Mouse (Mus musculus) layer of hippocampus, adult 2 months (tissue): Measurements from ENCODE around the gene Filip1l. TPM values are rescaled to one million over a fixed set of nuclear protein-coding genes. Genes with fewer than 3 reads are reported as not detected.

ENCODE experiments used
- DNase-seq, 2 experiments: peaks; one replicate each; pipeline ENCODE4 v3.0.0; 2022; ENCODE audit warnings: low spot score in 2 of 2
- H3K27ac ChIP-seq: fragments of 200-600 bp; 2 replicates; pipeline ENCODE4 v1.8.1; 2022
- H3K4me3 ChIP-seq: fragments of 200-600 bp; 2 replicates; pipeline ENCODE4 v1.8.1; 2022; ENCODE audit warnings: mild to moderate bottlenecking
- CTCF ChIP-seq: fragments of 200-600 bp; conservative IDR thresholded peaks from 2 replicates; pipeline ENCODE4 v1.8.1; 2022; ENCODE audit warnings: antibody characterized with exemption, mild to moderate bottlenecking, moderate library complexity
- total RNA-seq, 2 experiments: library from RNA; stranded (reverse); gene quantifications; 2 replicates each; pipeline ENCODE4 v1.2.3; 2021

Gene Filip1l
- total RNA-seq, 2 experiments from 2014 or later, result 3.2 to 4.0 TPM

DNA sequence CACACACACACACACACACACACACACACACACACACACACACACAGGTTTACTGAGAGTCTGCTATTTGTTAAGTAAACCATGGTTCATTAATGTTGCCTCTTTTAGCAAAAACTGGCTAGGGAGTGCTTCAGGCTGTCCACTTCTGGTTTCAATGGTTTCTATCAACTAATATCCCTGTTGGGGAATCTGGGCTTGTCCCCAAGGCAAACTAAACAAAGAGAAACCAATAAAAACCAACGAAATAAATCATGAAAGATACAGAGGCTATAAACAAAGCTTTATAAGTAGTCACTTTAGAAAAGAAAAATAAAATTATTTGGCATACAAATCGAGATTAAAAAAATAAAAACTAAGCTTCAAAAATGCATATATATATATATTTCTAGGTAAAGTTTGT is 39.6 kb downstream of the Filip1l start:
- DNase-seq, result no peak
- no peak overlapping the region for H3K27ac ChIP-seq
- no peak for TF ChIP-seq CTCF
- H3K4me3 ChIP-seq, result no peak overlapping the region

DNA sequence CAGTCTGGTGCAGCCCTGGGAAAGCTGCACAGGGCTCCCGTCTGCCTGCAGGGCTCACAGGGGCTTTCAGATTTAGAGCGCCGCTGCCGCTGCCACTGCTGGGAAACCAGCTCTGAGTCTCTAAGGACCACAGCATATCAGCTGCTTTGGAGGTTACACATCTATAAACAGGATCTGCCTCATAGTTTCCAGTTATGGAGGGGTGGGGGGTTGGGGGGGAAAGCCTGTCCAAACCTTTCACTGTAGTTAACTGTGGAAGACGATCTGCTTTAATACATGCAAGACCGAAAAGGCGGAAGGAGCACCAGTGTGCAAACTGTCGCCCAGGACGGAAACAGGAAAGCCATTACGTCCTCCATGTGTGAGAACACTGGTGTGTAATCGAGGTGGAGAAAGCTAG is 40.3 kb downstream of the Filip1l start:
- Histone ChIP-seq H3K4me3 (peak overlapping the region; percentile 28), H3K27ac (peak overlapping the region; percentile 4; the same call in 1 of the 2 replicates)
- TF ChIP-seq CTCF, result no peak
- no peak for DNase-seq

DNA sequence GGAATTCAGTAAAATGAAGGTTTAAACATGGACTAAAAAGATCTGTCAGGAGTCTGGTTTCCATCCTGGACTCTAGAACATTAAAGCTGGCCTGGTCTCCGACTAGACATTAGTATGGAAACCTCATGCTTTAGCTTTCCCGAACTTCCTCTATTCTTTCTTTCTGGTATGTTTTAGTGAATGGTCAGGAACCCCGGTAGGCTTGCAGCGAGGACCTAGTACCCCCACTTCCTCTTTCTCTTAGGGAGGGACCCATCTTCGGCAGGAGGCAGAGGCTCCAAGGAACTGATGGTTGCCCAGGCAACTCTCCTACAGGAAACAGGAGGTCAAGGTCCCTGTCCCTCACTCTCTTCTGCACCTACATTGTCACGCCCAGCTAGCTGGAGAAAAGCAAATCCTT is 43.4 kb downstream of the Filip1l start:
- no peak for TF ChIP-seq CTCF
- no peak for DNase-seq
- Histone ChIP-seq H3K27ac (no peak overlapping the region), H3K4me3 (no peak overlapping the region)

DNA sequence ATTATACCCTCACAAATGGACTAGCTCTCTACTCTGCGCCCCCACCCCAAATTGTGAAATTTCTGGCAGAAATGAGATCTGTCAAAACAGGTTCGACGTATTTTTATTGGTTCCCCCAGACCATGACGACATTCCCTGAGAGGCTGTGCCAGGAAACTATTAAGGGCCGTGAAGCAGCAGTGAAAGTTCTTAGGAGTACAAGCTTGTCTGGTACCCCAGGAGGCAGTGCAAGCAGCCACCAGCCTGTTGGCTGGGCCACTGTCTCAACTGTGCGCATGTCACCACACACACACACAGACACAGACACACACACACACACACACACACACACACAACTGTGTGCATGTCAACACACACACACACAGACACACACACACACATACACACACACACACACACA is 45.0 kb downstream of the Filip1l start:
- no peak for TF ChIP-seq CTCF
- no peak overlapping the region for H3K4me3 ChIP-seq
- H3K27ac ChIP-seq, result no peak overlapping the region
- DNase-seq, result no peak

DNA sequence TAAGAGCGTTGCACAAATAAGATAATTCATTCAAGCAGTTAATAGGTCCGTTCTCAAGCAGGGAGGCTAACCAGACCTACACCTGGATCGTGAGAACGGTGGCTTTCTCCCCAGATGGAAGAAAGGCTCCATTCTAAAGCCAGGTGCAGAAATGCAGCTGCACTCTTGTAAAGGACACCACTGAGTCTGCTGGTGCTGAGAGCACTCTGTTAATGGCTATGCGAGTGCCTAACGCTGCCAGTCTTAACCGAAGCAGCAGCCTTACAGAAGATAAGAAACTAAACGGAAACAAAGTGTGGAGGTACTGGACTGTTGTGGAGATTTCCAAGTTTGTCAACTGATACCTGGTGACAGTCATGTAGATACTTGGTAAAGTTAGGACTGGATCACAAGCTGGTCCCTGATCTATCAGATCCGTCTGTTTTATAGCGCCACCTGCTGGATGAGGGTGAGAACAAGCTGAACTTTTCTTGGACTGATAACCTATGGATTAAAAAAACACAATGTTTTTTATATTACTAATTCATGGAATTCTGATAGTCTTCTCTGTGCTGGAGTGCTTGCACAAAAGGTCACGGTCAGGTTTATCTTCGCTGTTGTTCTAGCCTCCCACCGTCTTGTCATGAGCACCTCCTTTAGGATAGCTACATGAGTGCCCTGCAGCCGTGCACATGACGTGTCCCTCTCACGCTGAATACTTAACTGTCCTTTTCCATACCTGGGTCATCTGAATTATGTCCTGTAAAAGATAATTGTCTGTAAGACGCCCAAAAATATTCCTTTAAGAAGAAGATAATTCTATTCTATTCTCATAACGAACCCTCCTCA is 45.7 kb downstream of the Filip1l start:
- TF ChIP-seq CTCF, result peak; percentile 91
- H3K27ac ChIP-seq, result no peak overlapping the region
- no peak overlapping the region for H3K4me3 ChIP-seq
- peak; percentile 56 to 82 for DNase-seq

DNA sequence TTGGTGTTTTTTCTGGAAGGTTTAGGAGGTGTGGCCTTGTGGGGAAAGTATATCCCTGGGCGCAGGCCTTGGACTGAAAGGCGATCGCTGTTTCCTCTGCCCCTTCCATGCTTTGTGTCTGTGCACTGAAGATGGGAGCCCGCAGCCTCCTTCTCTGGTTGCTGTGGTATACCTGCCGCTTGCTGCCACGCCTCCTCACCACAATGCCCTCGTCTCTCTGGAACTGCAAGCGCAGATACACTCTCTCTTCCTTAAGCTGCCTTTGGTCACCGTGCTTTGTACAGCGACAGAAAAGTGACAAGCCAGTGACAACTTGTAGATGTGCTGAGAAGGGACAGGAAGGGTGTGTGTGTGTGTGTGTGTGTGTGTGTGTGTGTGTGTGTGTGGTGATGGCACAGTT is 46.7 kb downstream of the Filip1l start:
- DNase-seq, result no peak
- TF ChIP-seq CTCF, result no peak
- Histone ChIP-seq H3K27ac (no peak overlapping the region), H3K4me3 (no peak overlapping the region)

DNA sequence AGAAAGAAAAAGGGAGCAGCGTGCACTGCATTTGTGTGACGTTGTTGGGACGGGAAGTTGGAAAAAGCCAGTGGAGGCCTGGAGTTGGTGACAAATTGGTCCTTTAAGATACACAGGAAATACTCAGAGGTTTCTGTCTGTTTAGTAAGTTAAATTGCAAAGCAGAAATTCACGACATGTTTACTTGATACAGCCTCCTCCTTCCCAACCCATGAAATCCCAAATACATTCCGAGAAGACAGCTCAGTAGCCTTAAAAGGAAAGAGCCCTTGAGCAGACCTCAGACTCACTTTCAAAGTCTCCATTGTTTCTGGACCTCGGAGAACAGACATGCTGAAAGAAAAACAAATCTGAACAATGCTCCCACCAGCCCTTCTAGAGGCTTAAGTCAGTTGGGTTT is 48.8 kb downstream of the Filip1l start:
- DNase-seq, result no peak
- TF ChIP-seq CTCF, result no peak
- H3K27ac ChIP-seq, result no peak overlapping the region
- H3K4me3 ChIP-seq, result no peak overlapping the region

DNA sequence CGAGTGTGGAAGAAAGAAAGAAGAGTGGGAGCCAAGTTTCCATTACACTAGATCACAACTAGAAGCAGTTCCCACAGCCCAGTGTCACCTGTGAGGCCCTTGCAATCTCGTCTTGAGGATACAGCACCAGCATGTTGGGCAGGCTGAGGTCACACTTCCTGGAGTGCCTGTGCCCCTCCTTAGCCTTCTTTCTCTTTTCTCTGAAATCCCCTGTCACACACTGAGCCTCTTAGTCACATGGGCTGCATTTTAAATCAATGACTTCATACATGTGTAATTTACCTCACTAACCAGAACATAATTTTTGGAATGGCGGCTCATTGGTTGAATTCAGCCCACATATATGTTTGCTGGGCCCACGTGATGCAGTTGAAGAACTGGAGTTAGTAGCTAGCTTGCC is 50.0 kb downstream of the Filip1l start:
- TF ChIP-seq CTCF, result no peak
- no peak overlapping the region for H3K4me3 ChIP-seq
- DNase-seq, result no peak
- no peak overlapping the region for H3K27ac ChIP-seq

DNA sequence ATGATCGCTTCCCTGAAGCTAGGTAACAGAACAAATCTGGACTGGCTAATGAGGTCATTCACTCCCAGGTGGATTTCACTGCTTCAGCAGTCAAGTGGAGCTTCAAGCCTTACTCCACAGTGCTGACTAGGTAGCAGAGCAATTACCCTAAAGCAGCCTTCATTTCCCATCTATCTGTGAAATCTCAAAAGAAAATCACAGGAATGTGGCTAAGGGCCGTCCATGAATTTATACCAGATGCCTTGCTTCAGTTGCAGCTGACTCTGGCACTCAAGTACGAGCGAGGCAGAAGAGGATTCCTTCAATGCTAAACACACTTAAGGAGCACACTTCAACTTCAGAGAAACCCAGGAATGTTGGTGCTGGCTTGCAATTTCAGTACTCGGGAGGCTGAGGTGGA is 50.9 kb downstream of the Filip1l start:
- Histone ChIP-seq H3K27ac (no peak overlapping the region), H3K4me3 (no peak overlapping the region)
- no peak for TF ChIP-seq CTCF
- no peak for DNase-seq

DNA sequence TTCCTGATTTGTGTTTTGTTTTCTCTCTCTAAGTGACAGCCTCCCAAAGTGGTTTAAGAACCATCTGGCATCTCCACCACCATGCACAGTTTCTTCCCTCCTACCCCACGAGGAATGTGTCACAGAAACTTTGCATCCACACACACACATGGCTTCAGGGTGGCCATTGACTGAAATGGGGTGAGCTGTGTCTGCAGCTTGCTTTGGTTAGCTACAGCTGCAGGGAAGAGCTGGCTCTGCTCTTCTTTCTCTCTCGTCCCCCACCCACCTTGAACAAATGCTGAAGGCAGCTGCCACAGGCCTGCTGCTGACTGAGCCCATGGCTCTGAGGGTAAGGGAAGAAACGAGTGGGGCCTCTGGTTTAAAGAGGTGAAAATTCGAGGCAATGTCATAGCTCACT is 59.9 kb downstream of the Filip1l start:
- peak in 1 of 2 experiments; percentile 20 for DNase-seq
- Histone ChIP-seq H3K27ac (no peak overlapping the region), H3K4me3 (no peak overlapping the region)
- no peak for TF ChIP-seq CTCF

DNA sequence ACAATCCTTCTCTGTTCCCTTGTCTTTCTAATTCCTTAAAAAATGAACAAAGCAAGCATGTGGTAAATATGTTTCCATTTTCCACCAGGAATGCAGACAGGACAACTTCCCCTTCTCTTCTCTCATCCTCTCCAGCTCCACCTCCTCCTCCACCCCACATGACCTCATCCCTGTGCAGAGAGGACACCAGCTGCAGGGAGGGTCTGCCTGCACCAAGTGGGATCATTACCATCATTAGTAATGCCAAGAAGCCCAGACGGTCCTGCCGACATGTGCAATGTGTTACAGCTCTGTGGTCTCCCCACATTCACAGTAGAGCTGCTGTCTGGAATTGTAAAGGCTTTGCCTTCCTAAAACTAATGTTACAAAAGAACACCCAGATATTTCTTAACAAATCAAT is 63.2 kb downstream of the Filip1l start:
- Histone ChIP-seq H3K4me3 (no peak overlapping the region), H3K27ac (no peak overlapping the region)
- no peak for DNase-seq
- TF ChIP-seq CTCF, result no peak

DNA sequence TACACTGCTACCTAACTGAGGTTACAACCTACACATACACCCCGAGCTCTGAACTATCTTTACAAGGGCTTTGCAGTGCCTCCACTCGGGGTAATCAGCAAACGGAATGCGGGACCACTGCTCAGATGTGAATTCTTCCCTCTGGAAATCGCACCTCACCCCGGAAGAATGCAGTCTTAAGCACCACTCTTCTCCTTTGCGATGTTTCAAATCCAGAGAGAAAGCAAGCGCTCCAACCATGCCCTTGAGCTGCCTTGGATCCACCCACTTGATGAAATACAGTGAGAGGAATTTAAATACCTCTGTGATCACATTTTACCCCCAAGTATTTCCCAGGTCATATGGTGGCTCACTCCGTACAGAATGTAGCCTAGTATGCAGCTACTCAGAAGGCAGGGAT is 64.1 kb downstream of the Filip1l start:
- no peak for DNase-seq
- no peak for TF ChIP-seq CTCF
- H3K27ac ChIP-seq, result no peak overlapping the region
- H3K4me3 ChIP-seq, result no peak overlapping the region

DNA sequence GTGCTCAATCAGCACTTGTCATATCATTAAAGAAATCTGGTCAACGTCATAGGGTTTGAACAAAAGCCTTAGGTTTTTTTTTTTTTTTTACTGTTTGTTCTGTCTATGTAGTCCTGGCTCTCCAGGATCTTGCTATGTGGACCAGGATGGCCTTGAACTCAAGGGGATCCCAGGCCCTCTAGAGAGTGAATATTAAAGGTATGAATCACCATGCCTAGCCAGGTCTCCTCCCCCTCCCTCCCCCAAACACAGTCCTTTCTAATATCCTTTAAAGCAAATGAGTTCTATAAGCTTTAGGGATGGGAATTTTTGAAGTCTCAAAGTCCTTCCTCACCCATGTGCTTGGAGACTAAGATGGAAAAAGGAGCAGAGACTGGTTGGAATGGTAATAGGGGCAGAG is 65.1 kb downstream of the Filip1l start:
- no peak for TF ChIP-seq CTCF
- DNase-seq, result no peak
- no peak overlapping the region for H3K27ac ChIP-seq

DNA sequence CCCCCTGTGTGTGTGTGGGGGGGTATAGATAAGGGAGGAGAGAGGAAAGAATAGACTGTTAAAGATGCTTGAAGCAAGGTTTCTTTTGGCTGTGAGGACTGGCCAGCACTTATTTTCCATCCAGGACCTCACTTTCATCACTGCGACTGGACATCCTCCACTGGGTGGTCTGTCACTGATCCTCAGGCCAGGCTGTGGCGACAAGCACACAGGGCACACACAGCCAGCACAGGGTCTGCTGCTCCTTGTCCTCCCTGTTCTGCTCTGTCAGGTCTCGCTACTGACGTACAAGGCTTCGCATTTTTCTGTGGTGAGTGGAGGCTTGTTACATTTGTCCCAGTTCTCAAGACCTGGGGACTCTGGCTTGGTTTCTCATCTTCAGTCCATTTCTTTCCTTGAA is 66.4 kb downstream of the Filip1l start:
- no peak overlapping the region for H3K27ac ChIP-seq
- no peak for TF ChIP-seq CTCF
- no peak for DNase-seq

More for the DNA sequence above, 65.1 kb downstream of the Filip1l start:
- no peak overlapping the region for H3K4me3 ChIP-seq

DNA sequence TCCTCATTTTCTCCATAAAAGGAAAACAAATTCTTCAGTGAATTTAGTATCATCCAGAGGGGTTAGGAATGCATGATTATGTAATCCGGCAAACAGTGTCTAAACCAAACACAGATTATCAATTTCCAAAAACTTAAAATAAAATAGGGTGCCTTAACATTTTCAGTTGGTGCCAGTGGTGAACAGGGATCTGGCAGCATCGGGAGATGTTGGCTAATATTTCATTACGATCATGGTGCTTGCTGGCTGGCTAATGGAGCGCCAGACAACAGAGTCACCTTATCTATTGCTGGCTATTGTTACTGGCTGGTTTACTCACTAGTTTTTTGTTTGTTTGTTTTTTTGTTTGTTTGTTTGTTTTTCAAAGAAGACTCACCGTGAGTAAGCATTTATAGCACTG is 67.0 kb downstream of the Filip1l start:
- no peak for DNase-seq
- no peak overlapping the region for H3K4me3 ChIP-seq
- TF ChIP-seq CTCF, result no peak
- no peak overlapping the region for H3K27ac ChIP-seq

More for the DNA sequence above, 66.4 kb downstream of the Filip1l start:
- H3K4me3 ChIP-seq, result no peak overlapping the region
